Mouse (Mus musculus): ENCODE measurements at regions not wholly inside any gene's neighbourhood (a gene's known extent, or its start where the extent isn't known, plus 50 kb on each side); places are given as distances from the start of the nearest gene placed in this dataset.

DNA sequence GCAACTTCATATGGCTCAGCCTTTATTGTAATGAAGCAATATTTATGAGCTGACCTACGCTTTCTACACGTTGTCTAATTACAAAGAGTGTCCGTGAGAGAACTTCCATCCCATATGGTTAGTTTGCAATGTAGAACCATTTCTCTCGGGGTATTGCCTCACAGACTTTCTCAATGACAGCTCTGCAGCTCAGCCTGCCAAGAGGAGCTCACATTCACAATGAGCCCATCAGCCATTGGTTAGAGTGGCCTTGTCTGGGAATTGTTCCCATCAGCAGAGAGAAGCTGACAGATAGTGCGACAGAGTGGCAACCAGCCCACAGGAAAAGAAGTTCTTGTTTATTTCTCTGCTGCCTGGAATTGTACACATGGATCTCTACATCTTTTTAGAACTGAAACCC lies 409.7 kb downstream of the Zfp704 start:
- ATAC-seq (ENCODE audit: insufficient number of reproducible peaks, low FRiP score, low TSS enrichment) = no peak

DNA sequence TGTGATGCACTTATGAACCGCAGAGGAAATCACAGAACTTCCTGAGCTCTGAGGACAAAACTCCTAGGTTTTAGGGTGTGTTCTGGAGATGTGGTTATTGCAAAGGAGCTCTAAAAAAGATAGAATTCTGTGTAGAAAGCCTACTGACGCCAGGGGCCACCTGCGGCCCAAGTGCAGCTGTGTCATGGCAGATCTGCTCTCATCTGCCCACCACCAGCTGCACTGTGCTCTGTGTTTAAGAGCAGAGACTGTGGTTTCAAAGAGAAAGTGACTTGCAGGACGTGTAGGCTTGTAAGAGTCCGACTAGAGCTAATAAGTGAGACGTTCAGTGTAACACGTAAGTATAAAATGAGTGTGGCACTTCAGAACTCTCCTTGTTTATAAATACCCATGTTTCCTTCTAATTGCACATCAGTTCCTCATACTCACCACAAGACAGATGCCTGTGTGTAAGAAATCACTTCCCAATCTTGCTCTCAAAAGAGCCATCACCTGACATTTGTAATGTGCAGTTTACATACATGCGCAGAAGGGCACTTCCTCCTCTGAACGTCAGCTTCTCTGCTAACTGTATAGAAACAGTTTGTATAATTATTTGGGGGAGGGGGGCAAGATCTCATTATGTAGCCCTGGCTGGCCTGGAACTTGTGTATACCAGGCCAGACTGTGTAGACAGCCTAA lies 411.1 kb downstream of the Zfp704 start:
- no peak for ATAC-seq (ENCODE audit: insufficient number of reproducible peaks, low FRiP score, low TSS enrichment)

DNA sequence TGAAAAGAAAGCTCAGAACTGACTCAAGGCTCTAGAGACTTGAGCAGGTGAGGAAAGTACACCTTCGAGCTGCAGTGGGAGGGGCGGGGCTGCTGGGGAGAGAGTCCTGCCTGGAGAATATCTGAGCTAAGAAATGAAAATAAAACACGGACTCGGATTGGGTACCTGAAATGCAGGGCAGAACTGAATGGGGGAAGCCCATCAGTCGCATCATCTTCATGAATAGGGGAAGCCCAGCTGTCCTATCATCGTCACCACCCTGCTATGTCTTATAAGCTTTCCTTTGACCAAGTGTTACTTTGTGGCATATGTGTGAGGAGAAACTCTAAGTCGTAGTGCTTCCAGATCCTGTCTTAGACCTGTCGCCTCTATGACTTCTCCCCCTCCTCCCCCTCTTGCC lies 414.1 kb downstream of the Zfp704 start:
- ATAC-seq (ENCODE audit: insufficient number of reproducible peaks, low FRiP score, low TSS enrichment) = no peak

DNA sequence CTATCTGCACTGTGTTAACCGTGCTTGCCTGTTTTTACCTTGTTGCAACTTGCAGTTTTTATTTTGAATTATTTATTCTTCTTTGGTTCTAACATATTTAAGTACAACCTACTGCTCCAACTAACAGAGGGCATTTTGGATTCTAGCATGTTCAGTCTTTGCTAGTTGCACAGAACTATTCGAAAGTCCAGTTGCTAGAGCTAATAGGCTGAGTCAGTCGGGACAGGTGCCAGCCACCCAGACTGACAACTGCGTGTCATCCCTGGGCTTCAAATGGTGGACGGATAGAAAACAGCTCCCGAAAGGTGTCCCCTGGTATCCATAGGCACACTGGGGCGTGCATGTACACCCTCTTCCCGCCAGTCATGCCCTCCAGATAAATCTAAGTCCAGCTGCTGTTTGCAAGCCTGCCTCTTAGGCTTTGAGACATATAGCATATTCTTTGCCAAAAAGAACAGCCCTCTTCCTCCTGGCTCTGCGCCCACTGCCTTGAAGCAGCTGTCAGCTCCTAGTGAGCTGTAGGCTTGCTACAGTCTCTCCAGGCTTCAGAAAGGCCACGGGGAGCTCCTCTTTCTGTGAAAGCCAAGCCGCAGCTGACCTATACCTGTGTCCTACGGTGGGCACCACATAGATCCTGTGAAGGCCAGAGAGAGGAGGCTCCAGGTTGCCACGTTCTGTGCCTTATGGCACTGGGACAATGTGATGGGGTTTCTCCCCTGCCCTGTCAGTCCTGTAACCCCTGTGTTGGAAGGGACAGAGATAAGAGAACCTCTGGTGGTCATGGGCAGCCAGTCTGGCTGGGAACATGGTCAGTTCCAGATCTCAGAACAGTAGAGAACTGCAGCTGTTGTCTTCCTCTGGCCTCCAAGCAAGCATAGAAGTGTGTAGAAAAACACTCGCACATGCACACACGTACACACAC lies 420.3 kb downstream of the Zfp704 start:
- ATAC-seq (ENCODE audit: insufficient number of reproducible peaks, low FRiP score, low TSS enrichment) = no peak

DNA sequence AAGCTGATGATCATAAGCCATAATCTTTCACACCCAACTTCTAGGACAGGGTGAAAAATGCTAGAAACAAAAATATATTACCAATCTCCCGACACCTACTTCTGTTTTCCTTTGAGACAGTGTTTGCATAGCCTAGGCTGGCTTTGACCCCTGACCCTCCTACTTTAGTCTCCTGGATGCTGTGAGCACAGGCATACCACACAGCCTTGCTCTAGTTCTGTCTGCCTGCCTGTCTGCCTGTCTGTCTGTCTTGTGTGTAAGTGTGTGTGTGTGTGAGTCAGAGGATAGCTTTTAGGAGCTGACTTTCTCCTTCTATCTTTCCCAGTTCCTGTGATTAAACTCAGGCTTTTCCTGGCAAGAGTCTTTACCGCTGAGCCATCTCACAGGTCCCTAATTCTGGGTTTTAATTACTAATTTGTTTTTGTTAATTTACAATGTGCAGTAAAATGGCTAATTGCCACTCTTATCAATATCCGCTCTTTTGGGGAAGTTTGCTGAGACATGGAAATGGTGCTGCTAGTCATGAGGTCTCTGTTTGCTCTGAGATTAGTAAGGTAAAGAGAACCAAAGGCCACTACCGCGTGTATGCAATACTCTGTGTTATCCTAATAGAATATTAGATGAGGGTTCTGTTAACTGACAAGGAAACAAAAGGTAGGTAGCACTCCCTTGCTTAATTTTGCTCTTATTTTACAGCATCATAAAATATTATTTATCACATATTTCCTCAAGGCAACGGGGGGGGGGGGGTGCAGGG lies 423.3 kb downstream of the Zfp704 start:
- no peak for ATAC-seq (ENCODE audit: insufficient number of reproducible peaks, low FRiP score, low TSS enrichment)

DNA sequence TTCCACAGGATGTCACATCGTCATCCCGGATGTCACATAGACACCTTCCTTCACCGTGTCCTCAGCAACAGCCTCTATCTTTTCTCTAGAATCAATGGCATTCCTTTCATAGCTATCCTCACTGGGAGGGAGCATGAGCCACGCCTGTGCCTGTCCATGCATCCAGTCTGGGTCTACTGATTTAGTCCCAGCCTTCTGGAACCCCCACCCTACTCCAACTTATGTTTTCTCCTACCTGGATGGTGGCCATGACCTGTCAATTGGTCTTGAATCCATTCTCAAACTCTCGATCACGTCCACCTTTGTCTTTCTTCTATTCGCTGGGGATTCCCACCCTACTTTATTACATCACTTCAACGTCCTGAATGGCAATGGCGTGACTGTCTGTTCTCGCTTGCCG lies 428.3 kb downstream of the Zfp704 start:
- ATAC-seq (ENCODE audit: insufficient number of reproducible peaks, low FRiP score, low TSS enrichment) = no peak

DNA sequence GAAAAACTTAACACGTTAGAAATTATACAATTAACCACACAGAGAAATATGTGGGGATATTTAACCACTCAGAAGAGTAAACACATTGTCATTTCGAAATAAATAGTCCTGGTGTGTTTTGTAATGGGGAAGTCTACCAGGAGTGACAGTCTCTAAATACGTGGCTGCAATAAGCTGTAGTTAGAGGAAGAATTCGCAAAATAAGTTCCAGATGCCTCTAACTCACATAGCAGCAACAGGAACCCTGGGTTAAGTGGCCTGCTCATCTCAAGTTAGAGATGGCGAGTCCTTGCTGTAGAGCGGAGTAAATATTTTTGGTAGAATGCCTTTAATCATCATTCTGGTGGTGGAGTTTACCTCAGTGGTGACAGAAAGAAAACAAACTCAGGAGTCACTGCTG lies 430.2 kb downstream of the Zfp704 start:
- ATAC-seq (ENCODE audit: insufficient number of reproducible peaks, low FRiP score, low TSS enrichment) = no peak

DNA sequence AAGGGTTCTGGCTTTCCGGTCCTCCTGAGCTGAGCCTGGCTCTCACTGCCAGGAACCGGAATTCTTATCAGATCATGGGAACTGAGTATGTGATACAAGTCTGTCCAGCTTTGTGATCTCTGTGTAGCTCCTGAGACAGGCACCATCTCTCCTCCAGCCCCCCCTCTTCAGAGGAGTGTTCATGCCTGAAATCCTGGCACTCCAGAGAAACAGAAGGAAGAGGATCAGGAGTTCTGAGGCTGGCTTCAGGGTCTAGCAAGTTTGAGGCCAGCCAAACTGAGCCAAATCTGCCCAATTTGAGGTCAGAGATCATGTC lies 435.4 kb downstream of the Zfp704 start:
- ATAC-seq (ENCODE audit: insufficient number of reproducible peaks, low FRiP score, low TSS enrichment) = peak; percentile 71

DNA sequence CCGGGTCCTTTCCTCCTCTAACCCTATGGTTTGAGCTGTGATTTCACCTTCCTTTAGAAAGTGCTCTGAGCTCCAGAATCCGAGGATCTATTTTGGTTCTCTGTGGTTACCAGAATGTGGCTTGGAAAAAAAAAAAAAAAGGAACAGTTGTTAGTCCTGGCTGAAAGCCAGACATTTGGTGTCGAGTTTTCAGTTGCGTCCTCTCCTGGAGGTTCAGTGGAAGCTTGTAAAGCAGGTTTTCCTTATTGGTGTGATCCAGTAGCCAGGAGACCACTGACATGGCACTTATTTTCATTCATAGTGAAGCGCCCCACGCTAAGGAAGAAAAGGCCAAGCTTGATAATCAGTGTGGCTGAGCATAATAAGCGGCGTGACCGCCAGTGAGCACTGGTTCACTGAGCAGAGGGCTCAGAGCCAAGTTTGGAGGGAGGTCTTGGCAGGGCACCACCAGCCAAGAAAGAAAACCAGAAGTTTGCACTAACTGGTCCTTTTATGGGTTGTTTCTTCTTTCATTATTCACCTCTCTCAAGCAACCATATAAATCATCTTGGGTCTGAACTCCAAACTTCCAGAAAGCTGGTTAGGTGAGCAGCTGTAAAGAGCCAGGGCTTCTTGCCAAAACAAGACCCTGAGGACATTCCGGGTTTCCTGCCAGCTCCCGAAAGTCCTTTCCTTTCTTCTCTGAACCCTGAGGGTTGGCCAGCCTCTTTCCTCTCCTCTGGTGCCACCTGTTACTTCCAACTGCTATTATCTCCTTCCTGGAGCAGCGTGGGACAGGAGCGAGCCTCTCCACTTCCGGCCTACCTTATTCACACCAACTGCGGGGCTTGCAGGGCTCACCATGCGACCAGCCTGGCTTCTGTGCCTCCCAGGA lies 436.0 kb downstream of the Zfp704 start:
- peak; percentile 71 for ATAC-seq (ENCODE audit: insufficient number of reproducible peaks, low FRiP score, low TSS enrichment)

DNA sequence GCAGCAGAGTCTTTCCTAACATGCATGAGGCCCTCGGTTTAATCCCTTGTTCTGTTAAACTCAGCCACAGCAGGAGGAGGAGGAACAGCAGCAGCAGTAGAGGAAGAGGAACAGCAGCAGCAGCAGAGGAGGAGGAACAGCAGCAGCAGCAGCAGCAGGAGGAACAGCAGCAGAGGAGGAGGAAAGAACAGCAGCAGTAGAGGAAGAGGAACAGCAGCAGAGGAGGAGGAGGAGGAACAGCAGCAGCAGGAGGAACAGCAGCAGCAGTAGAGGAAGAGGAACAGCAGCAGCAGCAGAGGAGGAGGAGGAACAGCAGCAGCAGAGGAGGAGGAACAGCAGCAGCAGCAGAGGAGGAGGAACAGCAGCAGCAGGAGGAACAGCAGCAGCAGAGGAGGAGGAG lies 437.9 kb downstream of the Zfp704 start:
- ATAC-seq (ENCODE audit: insufficient number of reproducible peaks, low FRiP score, low TSS enrichment) = no peak

DNA sequence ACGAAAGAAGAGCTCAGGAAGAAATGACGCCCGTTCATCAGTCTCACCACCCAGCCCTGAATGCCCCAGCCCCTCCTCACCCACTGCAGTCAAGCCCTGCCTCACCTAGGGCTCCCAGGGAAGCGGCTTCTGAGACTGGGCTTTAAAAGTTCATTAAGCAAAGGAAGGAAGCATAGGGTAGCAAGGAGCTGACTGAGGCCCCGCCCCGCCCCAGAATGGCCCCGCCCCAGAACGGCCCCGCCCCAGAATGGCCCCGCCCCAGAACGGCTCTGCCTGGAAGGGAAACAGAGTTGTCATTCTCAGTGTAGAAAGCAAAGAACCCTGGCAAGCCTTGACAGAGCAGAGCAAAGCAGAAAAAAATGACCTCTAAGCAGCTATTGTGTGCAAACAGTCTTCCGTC lies 440.9 kb downstream of the Zfp704 start:
- ATAC-seq (ENCODE audit: insufficient number of reproducible peaks, low FRiP score, low TSS enrichment) = no peak

DNA sequence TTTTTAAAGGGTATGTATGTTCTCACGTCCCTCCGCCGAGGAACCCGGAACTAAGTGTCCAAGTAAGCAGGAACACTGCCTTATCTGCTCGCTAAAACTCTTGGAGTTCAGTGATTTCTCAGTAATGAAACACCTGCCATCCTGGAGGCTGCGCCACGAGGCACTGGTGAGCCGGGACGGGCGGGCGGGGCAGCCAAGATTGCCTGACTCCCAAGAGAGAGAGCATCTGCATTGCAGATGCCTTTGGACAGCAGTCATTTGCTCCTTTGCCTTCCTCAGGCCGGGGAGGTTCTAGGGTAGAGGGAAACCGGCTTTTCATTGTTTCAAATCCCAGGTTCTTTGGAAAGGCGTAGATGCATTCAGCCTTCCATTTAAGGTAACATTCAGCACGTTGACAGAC lies 450.8 kb downstream of the Zfp704 start:
- ATAC-seq (ENCODE audit: insufficient number of reproducible peaks, low FRiP score, low TSS enrichment) = no peak

DNA sequence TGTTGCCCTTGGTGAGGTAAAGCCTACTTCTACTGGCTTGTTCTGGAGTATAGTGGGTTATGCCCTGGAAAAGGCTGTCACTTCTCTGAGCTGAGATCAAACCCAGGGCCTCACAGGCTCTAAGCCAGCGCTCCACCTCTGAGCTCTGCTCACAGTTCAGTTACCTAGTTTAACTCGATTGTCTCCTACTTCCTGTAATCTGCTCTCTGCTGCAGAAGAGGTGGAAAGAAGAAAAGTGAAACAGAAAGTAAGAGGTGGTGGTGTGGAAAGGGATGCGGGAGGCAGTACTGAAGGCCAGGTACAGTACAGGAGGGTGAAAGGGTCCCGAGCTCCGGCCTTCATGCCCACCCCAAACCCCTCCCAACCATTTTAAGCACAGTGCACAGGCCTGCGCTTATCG lies 455.7 kb downstream of the Zfp704 start:
- ATAC-seq (ENCODE audit: insufficient number of reproducible peaks, low FRiP score, low TSS enrichment) = no peak

DNA sequence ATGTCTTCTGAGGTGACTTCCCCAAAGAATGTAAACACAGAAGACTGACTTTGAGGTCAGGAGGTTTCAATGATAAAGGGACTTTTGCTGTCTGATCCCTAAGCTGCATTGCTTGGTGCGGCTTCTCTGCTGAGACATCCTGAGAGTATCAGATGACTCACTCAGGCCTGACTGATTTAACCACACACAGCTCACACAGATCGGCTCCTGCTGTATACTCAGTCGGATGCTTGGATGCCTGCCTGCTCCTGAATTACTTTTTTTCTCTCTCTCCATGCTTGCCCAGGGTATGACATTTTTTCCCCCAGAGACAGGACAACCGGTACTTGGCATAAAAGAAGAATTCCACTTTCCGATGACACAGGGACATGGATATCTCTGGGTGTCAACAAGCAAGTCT lies 456.2 kb downstream of the Zfp704 start:
- peak; percentile 49 for ATAC-seq (ENCODE audit: insufficient number of reproducible peaks, low FRiP score, low TSS enrichment)

DNA sequence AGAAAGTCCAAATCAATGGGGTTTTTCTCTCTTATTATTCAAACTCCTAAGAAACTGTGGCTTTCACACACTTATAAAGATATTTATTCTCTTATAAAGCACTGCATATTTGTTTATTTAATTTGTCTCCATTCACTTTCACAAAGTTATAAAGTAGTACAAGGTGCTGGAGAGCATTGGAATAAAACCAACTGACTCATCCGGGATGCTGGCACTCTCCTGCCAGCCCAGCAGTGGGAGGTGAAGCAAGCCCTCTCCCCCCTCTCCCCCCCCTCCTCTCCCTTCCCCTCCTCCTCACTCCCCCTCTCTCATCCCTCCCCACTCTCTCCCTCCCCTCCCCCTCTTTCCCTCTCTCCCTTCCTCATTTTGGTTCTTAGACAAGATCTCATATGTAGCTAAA lies 457.6 kb downstream of the Zfp704 start:
- ATAC-seq (ENCODE audit: insufficient number of reproducible peaks, low FRiP score, low TSS enrichment) = no peak

DNA sequence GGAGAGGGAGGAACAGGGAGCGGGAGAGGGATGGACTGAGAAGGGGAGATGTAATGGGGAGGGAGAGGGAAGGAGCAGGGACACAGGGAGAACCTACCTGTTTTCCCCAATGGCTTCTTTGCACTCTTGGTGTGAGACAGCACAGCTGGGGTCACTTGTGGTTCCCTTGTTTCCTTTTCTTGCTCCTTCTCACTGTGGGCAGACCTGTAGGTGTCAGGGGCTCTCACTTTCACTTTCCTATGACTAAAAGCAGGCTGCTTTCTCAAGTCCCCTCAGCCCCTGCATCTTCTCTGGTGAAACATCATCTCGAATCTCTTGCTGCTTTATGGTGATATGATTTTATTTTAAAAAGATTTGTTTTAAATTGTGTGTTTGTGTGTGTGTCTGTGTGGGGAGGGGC lies 458.3 kb downstream of the Zfp704 start:
- no peak for ATAC-seq (ENCODE audit: insufficient number of reproducible peaks, low FRiP score, low TSS enrichment)

DNA sequence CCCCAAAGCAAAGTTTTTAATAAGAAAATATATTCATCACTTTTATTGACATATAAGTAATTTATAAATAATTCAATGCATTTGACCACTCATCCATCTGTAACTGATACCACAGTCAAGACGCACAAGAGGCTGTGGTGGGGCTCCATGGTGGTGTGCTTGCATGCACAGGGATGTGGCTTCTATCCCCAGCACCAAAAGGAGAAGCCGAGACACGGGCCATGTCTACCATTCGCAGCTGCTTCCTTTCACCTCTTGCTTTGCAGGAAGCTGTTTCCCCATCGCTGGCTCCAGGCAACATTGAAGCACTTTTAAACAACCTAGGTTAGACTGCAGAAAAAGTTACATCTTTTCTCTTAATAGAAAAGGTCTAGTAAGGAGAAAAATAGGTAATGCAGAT lies 461.3 kb downstream of the Zfp704 start:
- no peak for ATAC-seq (ENCODE audit: insufficient number of reproducible peaks, low FRiP score, low TSS enrichment)

DNA sequence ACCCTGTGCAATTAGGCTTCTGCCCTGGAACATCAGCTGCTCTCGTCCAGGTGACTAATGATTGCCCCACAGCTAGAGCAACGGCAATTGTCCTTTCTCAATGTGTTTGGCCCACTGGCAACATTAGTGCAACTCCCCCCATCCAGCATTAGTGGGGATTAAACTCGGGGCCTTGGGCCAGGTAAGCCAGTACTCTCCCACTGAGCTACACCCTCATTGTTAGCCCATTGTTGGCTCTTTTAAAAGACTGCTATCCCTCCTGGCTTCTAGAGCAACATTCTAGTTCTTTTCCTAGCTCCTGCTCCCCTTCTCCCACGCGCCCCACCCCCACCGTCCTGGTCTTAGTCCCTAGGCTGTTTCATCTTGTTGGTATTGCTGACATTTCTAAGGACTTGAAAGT lies 463.4 kb downstream of the Zfp704 start:
- no peak for ATAC-seq (ENCODE audit: insufficient number of reproducible peaks, low FRiP score, low TSS enrichment)

DNA sequence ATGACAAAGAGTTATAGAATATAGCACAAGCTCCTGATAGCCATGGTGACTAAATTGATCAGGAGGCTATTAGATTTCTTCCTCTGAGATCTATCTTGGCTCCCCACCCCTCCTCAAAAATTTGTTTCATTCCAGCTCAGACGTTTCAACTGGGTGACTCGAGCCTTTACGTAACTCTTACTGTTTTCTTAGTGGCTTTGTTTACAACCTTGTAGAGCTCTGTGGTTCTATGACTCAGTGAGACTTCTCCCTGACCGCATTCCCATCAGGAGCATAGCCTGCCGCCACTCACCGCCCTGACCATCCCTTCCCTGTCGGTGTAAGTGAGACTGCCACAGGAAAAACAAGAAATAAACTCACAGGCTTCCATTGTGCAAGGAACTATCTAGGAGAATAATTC lies 464.3 kb downstream of the Zfp704 start:
- no peak for ATAC-seq (ENCODE audit: insufficient number of reproducible peaks, low FRiP score, low TSS enrichment)

DNA sequence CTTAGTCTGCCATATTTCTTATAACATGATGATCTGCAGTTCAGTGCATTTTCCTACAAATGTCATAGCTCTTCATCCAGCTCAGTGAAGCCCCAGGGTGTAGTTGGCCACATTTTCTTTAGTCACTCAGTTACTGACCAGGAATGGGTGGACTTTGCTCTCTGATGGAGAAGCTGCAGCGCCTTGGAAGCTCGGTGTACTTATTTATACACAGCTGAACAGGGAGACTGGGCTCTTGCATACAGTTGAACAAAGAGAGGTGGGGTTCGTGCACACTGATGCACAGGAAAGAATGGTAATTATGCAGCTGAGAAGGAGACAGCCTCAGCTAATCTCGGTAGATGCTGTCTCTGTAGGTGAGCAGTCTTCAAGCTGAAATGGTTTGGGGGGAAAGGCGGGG lies 468.0 kb downstream of the Zfp704 start:
- ATAC-seq (ENCODE audit: insufficient number of reproducible peaks, low FRiP score, low TSS enrichment) = no peak
